Mouse (Mus musculus) myocyte (in vitro differentiated cells): ENCODE data around the gene Gatad1. TPM values are rescaled to one million over a fixed set of nuclear protein-coding genes. Genes with fewer than 3 reads are reported as not detected.
"Not testable (repeated sequence)": the region's sequence is repeated elsewhere in the genome, so short reads cannot be mapped to it uniquely, and the experiment has no call there.

Experiments used
- H3K27me3 ChIP-seq: one replicate; pipeline ENCODE4 v1.6.1; 2011; ENCODE audit not compliant: control insufficient read depth, insufficient read depth, insufficient read length
- H3K36me3 ChIP-seq: one replicate; pipeline ENCODE4 v1.6.1; 2011; ENCODE audit not compliant: control insufficient read depth, insufficient read depth
- H3K4me2 ChIP-seq: one replicate; pipeline ENCODE4 v1.6.1; 2011; ENCODE audit warnings: low read depth, control low read depth
- H3K4me3 ChIP-seq: one replicate; pipeline ENCODE4 v1.5.1; 2011; ENCODE audit warnings: mild to moderate bottlenecking, control low read depth, moderate library complexity
- H3K79me2 ChIP-seq: one replicate; pipeline ENCODE4 v1.6.1; 2011; ENCODE audit not compliant: control insufficient read depth, insufficient read depth
- H3ac ChIP-seq: one replicate; pipeline ENCODE4 v1.6.1; 2011; ENCODE audit not compliant: control insufficient read depth, insufficient read length
- CEBPB ChIP-seq: IDR thresholded peaks from 2 replicates; pipeline ENCODE4 v1.6.1; 2011; ENCODE audit warnings: mild to moderate bottlenecking, moderate library complexity; ENCODE audit not compliant: poor library complexity, insufficient read depth, severe bottlenecking
- E2F4 ChIP-seq: IDR thresholded peaks from one replicate; pipeline ENCODE4 v1.6.1; 2011; ENCODE audit warnings: mild to moderate bottlenecking, control low read depth, moderate library complexity; ENCODE audit not compliant: insufficient read depth
- MAX ChIP-seq: IDR thresholded peaks from one replicate; pipeline ENCODE4 v1.6.1; 2011; ENCODE audit warnings: low read depth, mild to moderate bottlenecking, control low read depth
- MYOD1 ChIP-seq, 3 experiments: IDR thresholded peaks; one replicate each; pipeline ENCODE4 v1.6.1; 2011; ENCODE audit warnings: control low read depth in 2 of 3, low read depth in 2 of 3, mild to moderate bottlenecking in 2 of 3, moderate library complexity in 1 of 3; ENCODE audit not compliant: insufficient read length in 2 of 3, control insufficient read depth in 1 of 3
- MYOG ChIP-seq, 3 experiments: IDR thresholded peaks; one replicate each; pipeline ENCODE4 v1.6.1; 2011; ENCODE audit warnings: control low read depth in 2 of 3, low read depth in 2 of 3, mild to moderate bottlenecking in 2 of 3; ENCODE audit not compliant: insufficient read length in 2 of 3, control insufficient read depth in 1 of 3, insufficient read depth in 1 of 3
- POLR2A ChIP-seq: IDR thresholded peaks from one replicate; pipeline ENCODE4 v1.6.1; 2011; ENCODE audit warnings: low read depth, mild to moderate bottlenecking, control low read depth, moderate library complexity; ENCODE audit not compliant: insufficient read length
- POLR2AphosphoS2 ChIP-seq: IDR thresholded peaks from one replicate; pipeline ENCODE4 v1.6.1; 2011; ENCODE audit warnings: low read depth, control low read depth; ENCODE audit not compliant: insufficient read length
- REST ChIP-seq: IDR thresholded peaks from one replicate; pipeline ENCODE4 v1.6.1; 2011; ENCODE audit warnings: mild to moderate bottlenecking, control low read depth, moderate library complexity; ENCODE audit not compliant: insufficient read depth, insufficient read length
- SRF ChIP-seq: IDR thresholded peaks from one replicate; pipeline ENCODE4 v1.6.1; 2011; ENCODE audit warnings: low read depth; ENCODE audit not compliant: control insufficient read depth, insufficient read length
- TCF12 ChIP-seq: IDR thresholded peaks from one replicate; pipeline ENCODE4 v1.6.1; 2011; ENCODE audit warnings: mild to moderate bottlenecking, control low read depth; ENCODE audit not compliant: poor library complexity, insufficient read depth, severe bottlenecking
- TCF3 ChIP-seq: IDR thresholded peaks from one replicate; pipeline ENCODE4 v1.6.1; 2011; ENCODE audit warnings: low read depth, control low read depth; ENCODE audit not compliant: insufficient read length
- USF1 ChIP-seq: IDR thresholded peaks from one replicate; pipeline ENCODE4 v1.6.1; 2011; ENCODE audit warnings: low read depth, mild to moderate bottlenecking, control low read depth, moderate library complexity
- polyA plus RNA-seq: library from polyadenylated mRNA; unstranded; fragments of >200 nt; fragmentation: generic; extraction: Trizol; gene quantifications from one replicate; pipeline ENCODE4 v1.2.1, GENCODE M21; 2012; ENCODE audit warnings: missing spikeins

The Gatad1 gene
- polyA plus RNA-seq, 1 experiment = 89.9 TPM

DNA sequence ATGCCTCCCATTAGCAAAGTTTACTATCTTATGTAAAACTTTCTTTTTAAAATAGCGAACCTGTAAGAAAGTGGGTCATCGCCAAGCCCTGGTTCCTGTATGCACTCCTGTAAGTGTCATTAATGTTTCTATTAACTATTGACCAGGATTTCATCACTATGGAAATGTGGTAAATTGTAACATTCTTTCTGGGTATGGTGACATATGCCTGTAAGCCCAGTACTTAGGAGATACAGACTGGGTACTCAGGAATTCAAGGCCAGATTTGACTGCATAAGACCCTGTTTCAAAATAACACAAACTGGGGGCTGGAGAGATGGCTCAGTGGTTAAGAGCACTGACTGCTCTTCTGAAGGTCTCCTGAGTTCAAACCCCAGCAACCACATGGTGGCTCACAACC is 8.2 kb upstream of the Gatad1 start:
- TF ChIP-seq MAX = no peak
- TF ChIP-seq MYOG (IDR thresholded peaks at IDR 0.05; ENCODE audit: control insufficient read depth in 1 of 3, insufficient read depth in 1 of 3, insufficient read length in 2 of 3, low read depth in 2 of 3) = no peak
- no peak for TF ChIP-seq USF1
- TF ChIP-seq REST = no peak
- Histone ChIP-seq H3K4me3 (no peak overlapping the region), H3K27me3 (no peaks in the 10 kb centered on the region), H3K4me2 (no peak overlapping the region), H3ac (no peak overlapping the region), H3K79me2 (no peaks in the 10 kb centered on the region), H3K36me3 (no peaks in the 10 kb centered on the region)

DNA sequence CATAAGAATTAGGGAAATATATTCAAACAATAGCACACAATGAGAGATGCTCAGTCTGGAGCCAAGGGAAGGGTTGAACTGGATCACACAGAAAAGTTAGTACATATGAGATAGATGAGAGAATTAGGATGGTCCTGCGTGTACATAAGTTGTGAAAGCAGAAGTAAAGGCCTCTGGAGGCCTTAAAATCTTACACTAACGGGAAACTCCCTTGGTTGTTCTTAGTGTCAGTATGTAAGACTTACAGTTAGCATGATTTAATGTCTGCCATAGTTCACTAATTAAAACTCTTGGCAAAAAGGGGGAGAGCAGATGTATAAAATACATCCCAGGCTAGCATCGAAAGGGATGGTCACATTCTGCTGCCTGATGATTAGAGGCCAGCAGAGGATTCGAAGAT is 3.2 kb downstream of the Gatad1 start:
- Histone ChIP-seq H3ac (no peak overlapping the region), H3K79me2 (no peaks in the 10 kb centered on the region), H3K36me3 (no peaks in the 10 kb centered on the region), H3K27me3 (no peaks in the 10 kb centered on the region), H3K4me2 (no peak overlapping the region), H3K4me3 (no peak overlapping the region)
- TF ChIP-seq MAX (no peak), SRF (no peak), MYOD1 (IDR thresholded peaks at IDR 0.05; ENCODE audit: control insufficient read depth in 1 of 3, insufficient read length in 2 of 3, low read depth in 2 of 3) (no peak), REST (no peak), POLR2AphosphoS2 (no peak), TCF12 (no peak), MYOG (IDR thresholded peaks at IDR 0.05; ENCODE audit: control insufficient read depth in 1 of 3, insufficient read depth in 1 of 3, insufficient read length in 2 of 3, low read depth in 2 of 3) (no peak), POLR2A (no peak), TCF3 (no peak), E2F4 (no peak), USF1 (no peak), CEBPB (no peak)

DNA sequence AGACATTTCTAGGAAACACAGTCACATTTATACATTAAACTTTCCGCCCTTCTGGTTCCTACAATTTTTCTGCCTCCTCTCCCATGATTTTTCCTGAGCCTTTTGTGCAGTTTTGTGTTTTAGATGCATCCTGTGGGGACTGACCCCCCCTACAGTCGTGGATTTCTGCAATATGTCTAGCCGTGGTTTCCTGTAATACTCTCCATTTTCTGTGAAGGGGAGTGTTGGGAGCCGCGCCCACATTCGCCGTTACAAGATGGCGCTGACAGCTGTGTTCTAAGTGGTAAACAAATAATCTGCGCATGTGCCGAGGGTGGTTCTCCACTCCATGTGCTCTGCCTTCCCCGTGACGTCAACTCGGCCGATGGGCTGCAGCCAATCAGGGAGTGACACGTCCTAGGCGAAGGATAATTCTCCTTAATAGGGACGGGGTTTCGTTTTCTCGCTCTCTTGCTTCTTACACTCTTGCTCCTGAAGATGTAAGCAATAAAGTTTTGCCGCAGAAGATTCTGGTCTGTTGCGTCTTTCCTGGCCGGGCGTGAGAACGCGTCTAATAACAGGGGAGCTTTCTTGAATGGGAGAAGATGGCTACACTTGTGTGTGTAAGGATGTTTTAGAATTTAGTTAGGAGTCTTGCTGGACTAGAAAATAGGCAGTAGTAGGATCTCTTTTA is 3.9 kb downstream of the Gatad1 start:
- not testable (repeated sequence) for H3K36me3 ChIP-seq, H3K79me2 ChIP-seq, H3K4me3 ChIP-seq, H3K27me3 ChIP-seq, H3ac ChIP-seq, H3K4me2 ChIP-seq

DNA sequence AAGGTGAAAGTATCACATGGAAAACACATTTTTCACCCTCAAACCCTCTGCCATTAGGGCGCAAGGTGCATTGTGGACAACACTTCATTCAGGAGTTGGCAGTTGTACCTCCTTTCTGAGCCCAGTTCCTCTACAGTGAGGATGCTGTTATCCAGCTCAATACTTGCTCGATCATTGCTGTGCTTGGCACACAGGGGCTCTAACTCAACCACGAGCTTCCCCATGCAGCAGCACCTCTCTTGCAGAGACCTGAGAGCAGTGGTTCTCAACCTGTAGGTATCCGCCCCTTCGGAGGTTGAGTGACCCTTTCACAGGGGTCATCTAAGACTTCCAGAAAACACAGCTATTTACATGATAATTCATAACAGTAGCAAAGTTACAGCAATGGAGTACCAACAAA is 5.4 kb downstream of the Gatad1 start:
- TF ChIP-seq POLR2AphosphoS2 (no peak), TCF3 (no peak), MAX (no peak), E2F4 (no peak), POLR2A (no peak), MYOD1 (IDR thresholded peaks at IDR 0.05; ENCODE audit: control insufficient read depth in 1 of 3, insufficient read length in 2 of 3, low read depth in 2 of 3) (no peak), USF1 (no peak), CEBPB (no peak), MYOG (IDR thresholded peaks at IDR 0.05; ENCODE audit: control insufficient read depth in 1 of 3, insufficient read depth in 1 of 3, insufficient read length in 2 of 3, low read depth in 2 of 3) (no peak), REST (no peak), TCF12 (no peak), SRF (no peak)
- Histone ChIP-seq H3ac (no peak overlapping the region), H3K4me2 (no peak overlapping the region), H3K4me3 (no peak overlapping the region), H3K36me3 (no peaks in the 10 kb centered on the region), H3K27me3 (no peaks in the 10 kb centered on the region), H3K79me2 (peaks cover 1% of the 10 kb centered on the region)

DNA sequence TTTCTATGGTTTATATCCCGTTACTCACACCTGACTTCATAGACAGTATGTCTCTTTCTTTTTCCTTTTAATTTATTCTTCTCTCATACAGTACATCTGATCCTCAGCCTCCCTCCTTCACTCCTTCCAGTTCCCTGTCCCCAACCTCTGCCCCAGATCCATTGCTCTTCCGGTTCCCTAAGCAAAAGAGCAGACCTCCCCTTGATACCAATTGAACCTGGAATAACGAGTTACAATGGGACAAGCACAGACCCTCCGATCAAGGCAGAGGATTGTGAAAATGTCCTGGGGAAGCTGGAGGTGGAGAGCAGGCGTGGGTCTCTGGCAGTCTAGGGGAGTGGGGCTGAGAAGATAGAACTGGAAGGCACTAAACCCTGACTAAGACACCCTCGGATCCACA is 6.1 kb downstream of the Gatad1 start, which contains the start of gene Tmbim7:
Tmbim7 (plus strand) TSS at position 301 of the 400 bp plus-strand sequence.
- Histone ChIP-seq H3K4me2 (no peak within 1 kb of the TSS), H3K79me2 (peaks cover 9% of the 10 kb centered on the region), H3K4me3 (no peak within 1 kb of the TSS), H3K36me3 (no peaks in the 10 kb centered on the region), H3ac (no peak within 1 kb of the TSS), H3K27me3 (no peaks in the 10 kb centered on the region)
- no peak for TF ChIP-seq MYOD1 (IDR thresholded peaks at IDR 0.05; ENCODE audit: control insufficient read depth in 1 of 3, insufficient read length in 2 of 3, low read depth in 2 of 3)
- TF ChIP-seq MAX = no peak

DNA sequence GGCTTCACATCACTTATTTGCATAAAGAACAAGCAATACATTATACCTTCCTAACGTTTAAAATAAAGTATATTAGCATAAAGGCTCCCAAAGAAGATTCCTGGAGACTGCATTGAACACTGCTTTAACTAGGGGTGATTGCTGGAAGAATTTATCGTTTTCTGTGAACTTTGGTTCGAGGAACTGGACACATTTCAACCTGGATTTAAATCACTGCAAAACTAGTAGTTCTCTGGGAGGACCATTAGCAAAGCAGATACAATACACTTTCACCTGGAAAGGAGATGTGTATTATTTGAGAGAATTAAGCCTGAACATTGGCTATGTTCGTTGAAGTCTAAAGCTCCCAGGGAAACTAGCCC is 8.2 kb downstream of the Gatad1 start:
- H3K27me3 ChIP-seq = no peaks in the 10 kb centered on the region

More for the DNA sequence above, 8.2 kb downstream of the Gatad1 start:
- TF ChIP-seq SRF = no peak
- TF ChIP-seq CEBPB = no peak
- TF ChIP-seq MAX = no peak
- no peak for TF ChIP-seq MYOG (IDR thresholded peaks at IDR 0.05; ENCODE audit: control insufficient read depth in 1 of 3, insufficient read depth in 1 of 3, insufficient read length in 2 of 3, low read depth in 2 of 3)
- TF ChIP-seq POLR2AphosphoS2 = no peak
- no peak for TF ChIP-seq E2F4
- TF ChIP-seq MYOD1 (IDR thresholded peaks at IDR 0.05; ENCODE audit: control insufficient read depth in 1 of 3, insufficient read length in 2 of 3, low read depth in 2 of 3) = no peak
- TF ChIP-seq TCF3 = no peak
- TF ChIP-seq USF1 = no peak
- TF ChIP-seq TCF12 = no peak
- TF ChIP-seq REST = no peak
- TF ChIP-seq POLR2A = no peak
- no peak overlapping the region for H3ac ChIP-seq
- H3K4me2 ChIP-seq = no peak overlapping the region
- no peak overlapping the region for H3K4me3 ChIP-seq
- peaks cover 24% of the 10 kb centered on the region for H3K79me2 ChIP-seq
- peaks cover 4% of the 10 kb centered on the region for H3K36me3 ChIP-seq
